Mouse (Mus musculus): ENCODE measurements around the gene Ptpn7.
"Not testable (repeated sequence)": the region's sequence is repeated elsewhere in the genome, so short reads cannot be mapped to it uniquely, and the experiment has no call there.

DNA sequence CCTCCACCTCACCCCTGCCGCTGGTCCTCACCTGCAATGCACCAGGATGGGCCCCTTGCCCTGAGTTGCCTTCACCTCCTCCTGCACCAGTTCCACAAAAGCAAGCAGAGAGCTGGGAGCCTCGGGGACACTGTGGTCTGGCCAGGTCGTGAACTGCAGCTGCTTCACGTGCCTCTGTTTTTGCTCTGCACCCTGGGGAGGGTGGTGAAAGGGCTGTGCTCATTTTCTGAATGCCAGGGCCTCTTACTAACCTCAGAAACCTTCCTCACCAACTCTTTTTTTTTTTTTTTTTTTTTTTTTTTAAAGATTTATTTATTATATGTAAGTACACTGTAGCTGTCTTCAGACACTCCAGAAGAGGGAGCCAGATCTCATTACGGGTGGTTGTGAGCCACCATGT lies 21.2 kb upstream of the Ptpn7 start:
- TF ChIP-seq GATA1 (IDR thresholded peaks at IDR 0.05; ENCODE audit: borderline replicate concordance, low read length); FLI1 (IDR thresholded peaks at IDR 0.05; ENCODE audit: low read length): not testable (repeated sequence)
